Mouse (Mus musculus) kidney, adult 2 months (tissue): ENCODE data around the gene Iqsec1.

ENCODE experiments used
- CTCF ChIP-seq: fragments of 200-500 bp; conservative IDR thresholded peaks from 2 replicates; pipeline ENCODE4 v1.5.1; 2011; ENCODE audit warnings: low read depth, mild to moderate bottlenecking, control low read depth, low read length, moderate library complexity, mixed read lengths; ENCODE audit not compliant: insufficient read depth, insufficient read length
- POLR2A ChIP-seq: fragments of 200-500 bp; IDR thresholded peaks from one replicate; pipeline ENCODE4 v1.6.1; 2011; ENCODE audit warnings: low read depth, low read length, control low read depth

GRCm38 (mm10) chr6:90804646-90805045, 183.8 kb downstream of the Iqsec1 start:
- no peak for TF ChIP-seq CTCF
- no peak for TF ChIP-seq POLR2A
